Mouse (Mus musculus): ENCODE data around the gene Nme7.

DNA sequence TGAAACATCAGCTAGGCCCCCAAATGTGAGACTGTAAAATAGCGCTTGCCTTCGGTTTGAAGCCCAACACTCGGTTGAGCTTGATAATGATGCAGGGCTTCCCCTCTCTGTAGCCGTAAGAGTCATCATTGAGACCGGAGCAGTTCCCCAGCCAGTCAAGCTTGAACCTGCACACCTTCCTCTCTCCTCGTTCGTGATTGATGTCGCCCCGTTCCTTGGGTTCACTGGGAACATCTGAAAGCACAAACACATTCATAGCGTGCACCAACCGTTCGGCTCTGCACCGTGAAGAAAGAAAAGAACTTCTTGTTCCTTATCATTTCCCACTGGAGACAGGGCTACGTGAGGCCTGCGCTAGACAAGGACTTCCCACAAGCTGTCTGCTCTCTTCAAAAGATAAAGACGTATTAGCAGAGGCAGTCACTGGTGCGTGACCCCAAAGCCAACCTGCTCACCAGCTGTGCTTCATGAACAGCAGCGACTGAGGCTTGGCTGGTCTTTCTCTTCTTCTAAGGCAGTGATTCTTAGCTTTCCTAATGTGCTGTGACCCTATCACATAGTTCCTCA lies 137.6 kb downstream of the Nme7 start:
- no peak for TF ChIP-seq EP300 (optimal IDR thresholded peaks at IDR 0.05)
- no peak for TF ChIP-seq CTCF (IDR thresholded peaks at IDR 0.05; ENCODE audit: low read depth)
